Comparison of ENCODE assay signal across 10 mouse cellular contexts in genomic region chr4:151728391-151729065, GRCm38 (mm10).
DNase-seq lines count a peak whose midpoint lies in the region; ATAC-seq and TF ChIP-seq lines count a peak whose summit lies in the region.
"Had no signal": no experiment of that assay in that cellular context is flagged by ENCODE, and none has a peak within 500 bp of the region (broad histone marks: within the 10 kb centered on the region; RNA-seq: fewer than 3 reads in every experiment).

No protein-coding gene starts in this region.

- no peak overlapping the region for H3K9ac ChIP-seq in hindbrain, embryonic 16.5 days (ENCODE audit: low read depth, low read length)
- no peak overlapping the region for H3K9ac ChIP-seq in hindbrain, embryonic 11.5 days (ENCODE audit: low read depth, low read length)
- H3K9ac ChIP-seq in MEL (ENCODE audit: control insufficient read depth, low read depth, low read length, poor library complexity, severe bottlenecking) = peak overlapping the region; percentile 26; the same call in 1 of the 2 replicates
- no peak overlapping the region for H3K9ac ChIP-seq in liver, postnatal 0 days (replicated peaks)
- H3K9ac ChIP-seq: intestine, embryonic 15.5 days; midbrain, embryonic 13.5 days had no signal

- WGBS in hindbrain, embryonic 16.5 days = 62% methylated on average over 11 of the region's 11 CpGs
- WGBS in hindbrain, embryonic 11.5 days = 88% methylated on average over 11 of the region's 11 CpGs
- WGBS in liver, postnatal 0 days (ENCODE audit: insufficient replicate concordance) = 81% methylated on average over 11 of the region's 11 CpGs

- TF ChIP-seq RAD21 in MEL (IDR thresholded peaks at IDR 0.05; ENCODE audit: low read depth, low read length) = no peak

- no peaks in the 10 kb centered on the region for H3K36me3 ChIP-seq in hindbrain, embryonic 16.5 days (ENCODE audit: control insufficient read depth, insufficient read depth, low read length)
- no peaks in the 10 kb centered on the region for H3K36me3 ChIP-seq in hindbrain, embryonic 11.5 days (ENCODE audit: control insufficient read depth, insufficient read depth, low read length)
- H3K36me3 ChIP-seq in MEL (ENCODE audit: control insufficient read depth in 1 of 2, insufficient read depth in 2 of 2, low read length in 2 of 2) = peaks cover 0 to 47% of the 10 kb centered on the region in 2 experiments; a peak in 2 of 4 replicates
- H3K36me3 ChIP-seq in liver, postnatal 0 days (replicated peaks; ENCODE audit: insufficient read depth, low read length) = no peaks in the 10 kb centered on the region
- H3K36me3 ChIP-seq: intestine, embryonic 15.5 days; midbrain, embryonic 13.5 days had no signal

- TF ChIP-seq CTCF in MEL (IDR thresholded peaks at IDR 0.05 in 2 of 3, conservative IDR thresholded peaks at IDR 0.05 in 1 of 3; ENCODE audit: control insufficient read depth in 1 of 3, insufficient read depth in 1 of 3, low read depth in 2 of 3, low read length in 3 of 3, poor library complexity in 1 of 3, severe bottlenecking in 1 of 3) = no peak
- no peak for TF ChIP-seq CTCF in cortical plate, adult 2 months (IDR thresholded peaks at IDR 0.05; ENCODE audit: extremely low read depth, insufficient read depth, low read length)
- TF ChIP-seq CTCF in liver, postnatal 0 days (IDR thresholded peaks at IDR 0.05; ENCODE audit: low read depth) = no peak

- H3K4me1 ChIP-seq in hindbrain, embryonic 16.5 days (ENCODE audit: control insufficient read depth, insufficient read depth, low read depth, low read length) = peaks cover 6% of the 10 kb centered on the region; the same call in 1 of the 2 replicates
- H3K4me1 ChIP-seq in hindbrain, embryonic 11.5 days (replicated peaks; ENCODE audit: control insufficient read depth, insufficient read depth, low read length) = no peaks in the 10 kb centered on the region
- peaks cover 26 to 52% of the 10 kb centered on the region in 2 experiments for H3K4me1 ChIP-seq in MEL (ENCODE audit: control insufficient read depth in 1 of 2, insufficient read depth in 2 of 2, low read length in 2 of 2)
- H3K4me1 ChIP-seq in cortical plate, adult 2 months (ENCODE audit: control insufficient read depth, insufficient read depth, low read length) = peaks cover 12% of the 10 kb centered on the region
- H3K4me1 ChIP-seq in liver, postnatal 0 days (ENCODE audit: insufficient read depth) = peaks cover 39% of the 10 kb centered on the region
- H3K4me1 ChIP-seq: intestine, embryonic 15.5 days had no signal

- peak overlapping the region; percentile 1; the same call in 1 of the 2 replicates for H3K27ac ChIP-seq in hindbrain, embryonic 16.5 days (ENCODE audit: low read depth, low read length)
- H3K27ac ChIP-seq in hindbrain, embryonic 11.5 days (ENCODE audit: low read depth, low read length) = no peak overlapping the region
- peak overlapping the region; percentile 84 for H3K27ac ChIP-seq in MEL (ENCODE audit: control insufficient read depth, low read depth, low read length)
- peak overlapping the region; percentile 28; the same call in 1 of the 2 replicates for H3K27ac ChIP-seq in cortical plate, adult 2 months (ENCODE audit: insufficient read depth, low read length)
- H3K27ac ChIP-seq in liver, postnatal 0 days (ENCODE audit: low read depth) = peak overlapping the region; percentile 74
- H3K27ac ChIP-seq: intestine, embryonic 15.5 days; midbrain, embryonic 13.5 days had no signal

- no peak for ATAC-seq in hindbrain, embryonic 16.5 days
- no peak for ATAC-seq in hindbrain, embryonic 11.5 days (ENCODE audit: low FRiP score)
- no peak for ATAC-seq in liver, postnatal 0 days
- ATAC-seq: intestine, embryonic 15.5 days; midbrain, embryonic 13.5 days had no signal

- no peaks in the 10 kb centered on the region for H3K27me3 ChIP-seq in hindbrain, embryonic 16.5 days (replicated peaks; ENCODE audit: control insufficient read depth, insufficient read depth, low read length)
- H3K27me3 ChIP-seq in hindbrain, embryonic 11.5 days (ENCODE audit: control insufficient read depth, insufficient read depth, low read length) = no peaks in the 10 kb centered on the region
- H3K27me3 ChIP-seq in MEL (ENCODE audit: control insufficient read depth in 1 of 2, insufficient read depth in 2 of 2, low read length in 2 of 2) = no peaks in the 10 kb centered on the region
- H3K27me3 ChIP-seq in liver, postnatal 0 days (ENCODE audit: insufficient read depth, low read length) = no peaks in the 10 kb centered on the region
- H3K27me3 ChIP-seq: intestine, embryonic 15.5 days; midbrain, embryonic 13.5 days had no signal

- H3K9me3 ChIP-seq in hindbrain, embryonic 16.5 days (ENCODE audit: control insufficient read depth, low read length) = no peaks in the 10 kb centered on the region
- no peaks in the 10 kb centered on the region for H3K9me3 ChIP-seq in hindbrain, embryonic 11.5 days (ENCODE audit: control insufficient read depth, low read length)
- H3K9me3 ChIP-seq in MEL (replicated peaks; ENCODE audit: insufficient read depth, low read length) = no peaks in the 10 kb centered on the region
- no peaks in the 10 kb centered on the region for H3K9me3 ChIP-seq in liver, postnatal 0 days (ENCODE audit: low read length)
- H3K9me3 ChIP-seq: intestine, embryonic 15.5 days; midbrain, embryonic 13.5 days had no signal

- TF ChIP-seq POLR2A in MEL (IDR thresholded peaks at IDR 0.05; ENCODE audit: control insufficient read depth in 1 of 2, insufficient read depth in 1 of 2, low read depth in 1 of 2, low read length in 2 of 2, poor library complexity in 1 of 2) = no peak
- no peak for TF ChIP-seq POLR2A in cortical plate, adult 2 months (IDR thresholded peaks at IDR 0.05; ENCODE audit: extremely low read depth, insufficient read depth, low read length)

- TF ChIP-seq EP300 in MEL (IDR thresholded peaks at IDR 0.05; ENCODE audit: low read depth in 1 of 2, low read length in 2 of 2) = peak in 1 of 2 experiments; percentile 16; a peak in 1 of 4 replicates
- TF ChIP-seq EP300 in liver, postnatal 0 days (IDR thresholded peaks at IDR 0.05; ENCODE audit: low read depth) = no peak

- H3K79me2 ChIP-seq in MEL (ENCODE audit: control insufficient read depth, insufficient read depth, low read length, poor library complexity) = no peaks in the 10 kb centered on the region

- DNase-seq in hindbrain, embryonic 11.5 days (ENCODE audit: low spot score) = no peak
- DNase-seq in MEL (ENCODE audit: low read depth, low spot score) = peak; percentile 51
- DNase-seq in liver, postnatal 0 days = no peak
- no peak for DNase-seq in kidney, adult 18-20 months
- no peak for DNase-seq in kidney, postnatal 36 days
- DNase-seq: thymus, postnatal 36 days had no signal

- no peak overlapping the region for H3K4me2 ChIP-seq in hindbrain, embryonic 16.5 days (ENCODE audit: low read length)
- H3K4me2 ChIP-seq in hindbrain, embryonic 11.5 days (replicated peaks; ENCODE audit: low read depth, low read length) = no peak overlapping the region
- no peak overlapping the region for H3K4me2 ChIP-seq in liver, postnatal 0 days (ENCODE audit: low read depth, low read length)
- H3K4me2 ChIP-seq: intestine, embryonic 15.5 days; midbrain, embryonic 13.5 days had no signal

- H3K4me3 ChIP-seq in hindbrain, embryonic 16.5 days (ENCODE audit: low read length) = no peak overlapping the region
- H3K4me3 ChIP-seq in hindbrain, embryonic 11.5 days (ENCODE audit: low read depth, low read length) = no peak overlapping the region
- peak overlapping the region in 1 of 2 experiments; percentile 5; a peak in 2 of 4 replicates for H3K4me3 ChIP-seq in MEL (ENCODE audit: control insufficient read depth in 1 of 2, insufficient read depth in 1 of 2, low read depth in 2 of 2, low read length in 2 of 2)
- no peak overlapping the region for H3K4me3 ChIP-seq in cortical plate, adult 2 months (ENCODE audit: insufficient read depth, low read length)
- H3K4me3 ChIP-seq in liver, postnatal 0 days (ENCODE audit: low read depth, low read length) = no peak overlapping the region
- H3K4me3 ChIP-seq: intestine, embryonic 15.5 days; midbrain, embryonic 13.5 days had no signal

TF ChIP-seq in MEL, 35 proteins besides CTCF, POLR2A, EP300 and RAD21:
- no peak for TF ChIP-seq NRF1 (IDR thresholded peaks at IDR 0.05; ENCODE audit: insufficient read depth, low read depth, low read length, poor library complexity, severe bottlenecking)
- 0 out of 2 replicates have a peak, but pooled peaks have one; percentile 14 for TF ChIP-seq TBP (IDR thresholded peaks at IDR 0.05; ENCODE audit: low read depth, low read length)
- TF ChIP-seq UBTF (IDR thresholded peaks at IDR 0.05; ENCODE audit: borderline replicate concordance, insufficient read depth, low read depth, low read length) = no peak
- no peak for TF ChIP-seq TCF12 (IDR thresholded peaks at IDR 0.05; ENCODE audit: low read depth, low read length)
- TF ChIP-seq SMC3 (IDR thresholded peaks at IDR 0.05; ENCODE audit: low read depth, low read length) = no peak
- no peak for TF ChIP-seq ZC3H11A (IDR thresholded peaks at IDR 0.05; ENCODE audit: low read depth, low read length)
- peak; percentile 41; the same call in 1 of the 2 replicates for TF ChIP-seq ETS1 (IDR thresholded peaks at IDR 0.05; ENCODE audit: low read depth, low read length)
- TF ChIP-seq CHD2 (IDR thresholded peaks at IDR 0.05; ENCODE audit: low read length) = no peak
